Mouse (Mus musculus) midbrain, embryonic 12.5 days (tissue): ENCODE results near the gene Gm42372. TPM values are rescaled to one million over a fixed set of nuclear protein-coding genes. Genes with fewer than 3 reads are reported as not detected.
A peak's percentile ranks its signal among the peaks of the same experiment; 100 is the strongest.

ENCODE experiments used
- ATAC-seq: fragments of 200-750 bp; cut with Nextera tagmentation; 2 replicates; pipeline ENCODE4 v1.8.0; 2017; ENCODE audit warnings: low read depth, moderate TSS enrichment, moderate library complexity; ENCODE audit not compliant: low FRiP score
- H3K27ac ChIP-seq: fragments of 300-500 bp; sonication (generic); replicated peaks from 2 replicates; pipeline ENCODE4 v1.5.1; 2016; ENCODE audit warnings: mild to moderate bottlenecking
- H3K27me3 ChIP-seq: fragments of 300-500 bp; sonication (generic); 2 replicates; pipeline ENCODE4 v1.6.1; 2016; ENCODE audit warnings: mild to moderate bottlenecking
- H3K36me3 ChIP-seq: fragments of 300-500 bp; sonication (generic); 2 replicates; pipeline ENCODE4 v1.6.1; 2016
- H3K4me1 ChIP-seq: fragments of 300-500 bp; sonication (generic); 2 replicates; pipeline ENCODE4 v1.6.1; 2016
- H3K4me2 ChIP-seq: fragments of 300-500 bp; sonication (generic); replicated peaks from 2 replicates; pipeline ENCODE4 v1.6.1; 2016; ENCODE audit warnings: mild to moderate bottlenecking, moderate library complexity
- H3K4me3 ChIP-seq: fragments of 300-500 bp; sonication (generic); 2 replicates; pipeline ENCODE4 v1.5.1; 2016; ENCODE audit warnings: mild to moderate bottlenecking
- H3K9ac ChIP-seq: fragments of 300-500 bp; sonication (generic); replicated peaks from 2 replicates; pipeline ENCODE4 v1.6.1; 2016; ENCODE audit warnings: mild to moderate bottlenecking, moderate library complexity
- H3K9me3 ChIP-seq: fragments of 300-500 bp; sonication (generic); 2 replicates; pipeline ENCODE4 v1.6.1; 2016; ENCODE audit warnings: mild to moderate bottlenecking
- WGBS: fragments of 180-500 bp; shearing (Covaris S2); methylation state at CpG from one replicate; pipeline ENCODE4 v1.1.7; 2016; 5-methylcytosine and 5-hydroxymethylcytosine counted together
- polyA plus RNA-seq: library from polyadenylated mRNA; unstranded; fragments of >200 nt; fragmentation: Nextera tagmentation; extraction: Ambion mirVana; gene quantifications from 2 replicates; pipeline ENCODE4 v1.2.1, GENCODE M21; 2016

Gm42372 gene
- polyA plus RNA-seq, 1 experiment from 2014 or later = 1.7 TPM

DNA sequence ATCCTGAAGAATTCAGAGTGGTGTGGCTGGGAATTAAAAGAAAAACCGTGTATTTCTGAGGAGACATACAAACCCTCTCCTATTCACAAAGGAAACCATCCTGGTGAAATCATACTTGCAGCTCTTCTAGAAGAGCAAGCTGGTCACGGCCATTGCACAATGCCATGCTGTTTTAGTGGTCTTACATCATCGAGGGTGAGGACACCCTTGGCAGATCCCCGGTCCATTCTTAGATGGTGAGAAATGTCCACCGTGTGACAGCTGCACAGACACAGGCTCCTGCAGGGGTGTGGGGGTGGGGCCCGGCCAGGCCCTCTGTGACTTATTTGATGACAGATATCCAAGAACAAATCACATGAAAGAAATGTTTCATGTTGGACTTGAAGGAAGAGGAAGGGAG lies 8.9 kb upstream of the Gm42372 start:
- H3K36me3 ChIP-seq = no peaks in the 10 kb centered on the region
- 68% methylated on average over 6 of the region's 6 CpGs for WGBS
- H3K4me2 ChIP-seq = no peak overlapping the region
- H3K9ac ChIP-seq = no peak overlapping the region
- no peak for ATAC-seq
- H3K9me3 ChIP-seq = 0 out of 2 replicates have a peak, but pooled peaks cover 3% of the 10 kb centered on the region
- H3K4me1 ChIP-seq = no peaks in the 10 kb centered on the region
- H3K4me3 ChIP-seq = no peak overlapping the region
- no peak overlapping the region for H3K27ac ChIP-seq
- H3K27me3 ChIP-seq = no peaks in the 10 kb centered on the region

GRCm38 (mm10) chr7:16976298-16976697 lies 6.6 kb upstream of the Gm42372 start:
- no peaks in the 10 kb centered on the region for H3K27me3 ChIP-seq
- H3K9ac ChIP-seq = 0 out of 2 replicates have a peak overlapping the region, but pooled peaks have one; percentile 11
- 61% methylated on average over 8 of the region's 8 CpGs for WGBS
- no peak overlapping the region for H3K27ac ChIP-seq
- no peaks in the 10 kb centered on the region for H3K36me3 ChIP-seq
- ATAC-seq = no peak
- no peaks in the 10 kb centered on the region for H3K9me3 ChIP-seq
- no peak overlapping the region for H3K4me2 ChIP-seq
- H3K4me3 ChIP-seq = no peak overlapping the region
- H3K4me1 ChIP-seq = peaks cover 8% of the 10 kb centered on the region

DNA sequence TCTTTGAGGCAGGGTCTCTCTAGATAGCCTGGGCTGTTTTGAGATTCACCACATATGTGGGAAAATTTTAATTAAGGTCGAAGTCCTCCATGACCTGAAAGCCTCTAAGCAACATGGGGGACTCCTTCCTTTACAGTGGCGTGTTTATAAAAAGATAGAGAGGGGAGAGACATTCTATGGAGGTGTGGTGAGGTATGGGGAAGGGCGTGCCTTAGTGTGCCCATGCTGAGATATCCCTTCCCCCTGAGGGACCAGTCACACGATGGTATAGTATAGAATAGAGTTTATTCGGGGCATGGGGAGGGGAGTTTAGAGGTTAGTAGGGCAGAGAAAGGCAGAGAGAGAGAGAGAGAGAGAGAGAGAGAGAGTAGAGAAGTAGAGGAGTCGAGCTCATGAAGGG lies 4.7 kb upstream of the Gm42372 start:
- ATAC-seq = no peak
- no peaks in the 10 kb centered on the region for H3K9me3 ChIP-seq
- H3K4me2 ChIP-seq = no peak overlapping the region
- H3K36me3 ChIP-seq = no peaks in the 10 kb centered on the region
- no peak overlapping the region for H3K4me3 ChIP-seq
- H3K27me3 ChIP-seq = no peaks in the 10 kb centered on the region
- H3K4me1 ChIP-seq = peaks cover 20% of the 10 kb centered on the region
- WGBS = 81% methylated on average over 6 of the region's 6 CpGs
- H3K27ac ChIP-seq = no peak overlapping the region
- no peak overlapping the region for H3K9ac ChIP-seq

GRCm38 (mm10) chr7:16978593-16978992 lies 4.3 kb upstream of the Gm42372 start:
- Histone ChIP-seq H3K27me3 (no peaks in the 10 kb centered on the region), H3K36me3 (no peaks in the 10 kb centered on the region), H3K4me3 (no peak overlapping the region), H3K4me2 (no peak overlapping the region), H3K4me1 (peaks cover 24% of the 10 kb centered on the region), H3K9ac (no peak overlapping the region), H3K9me3 (no peaks in the 10 kb centered on the region), H3K27ac (no peak overlapping the region)
- WGBS = 93% methylated on average over 3 of the region's 3 CpGs
- no peak for ATAC-seq

DNA sequence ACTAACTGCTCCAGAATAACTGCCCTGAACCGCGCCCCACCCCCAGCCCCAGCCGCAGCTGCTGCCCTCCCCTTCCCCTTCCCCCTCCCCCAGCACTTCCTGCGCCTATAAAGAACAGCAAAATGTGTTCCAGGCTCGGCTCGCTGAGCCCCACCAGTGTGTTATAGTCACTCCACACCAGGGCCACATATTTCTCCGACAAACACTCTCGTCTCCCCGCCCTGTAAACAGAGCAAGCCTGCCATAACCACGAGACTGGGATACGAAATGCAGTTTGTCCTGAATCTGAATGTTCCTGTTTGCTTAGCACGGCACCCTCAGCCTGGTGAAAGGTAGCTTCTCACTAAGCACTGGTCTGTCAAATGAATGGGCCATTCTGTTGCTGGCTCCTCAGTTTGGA lies 2.5 kb upstream of the Gm42372 start:
- 11% methylated on average over 11 of the region's 12 CpGs for WGBS
- H3K9me3 ChIP-seq = no peaks in the 10 kb centered on the region
- peak overlapping the region; percentile 41 for H3K4me2 ChIP-seq
- H3K27ac ChIP-seq = peak overlapping the region; percentile 70
- peak overlapping the region; percentile 49; the same call in 1 of the 2 replicates for H3K9ac ChIP-seq
- H3K36me3 ChIP-seq = no peaks in the 10 kb centered on the region
- peaks cover 35% of the 10 kb centered on the region for H3K4me1 ChIP-seq
- peak; percentile 25; the same call in 1 of the 2 replicates for ATAC-seq
- 0 out of 2 replicates have a peak overlapping the region, but pooled peaks have one; percentile 10 for H3K4me3 ChIP-seq
- H3K27me3 ChIP-seq = no peaks in the 10 kb centered on the region

DNA sequence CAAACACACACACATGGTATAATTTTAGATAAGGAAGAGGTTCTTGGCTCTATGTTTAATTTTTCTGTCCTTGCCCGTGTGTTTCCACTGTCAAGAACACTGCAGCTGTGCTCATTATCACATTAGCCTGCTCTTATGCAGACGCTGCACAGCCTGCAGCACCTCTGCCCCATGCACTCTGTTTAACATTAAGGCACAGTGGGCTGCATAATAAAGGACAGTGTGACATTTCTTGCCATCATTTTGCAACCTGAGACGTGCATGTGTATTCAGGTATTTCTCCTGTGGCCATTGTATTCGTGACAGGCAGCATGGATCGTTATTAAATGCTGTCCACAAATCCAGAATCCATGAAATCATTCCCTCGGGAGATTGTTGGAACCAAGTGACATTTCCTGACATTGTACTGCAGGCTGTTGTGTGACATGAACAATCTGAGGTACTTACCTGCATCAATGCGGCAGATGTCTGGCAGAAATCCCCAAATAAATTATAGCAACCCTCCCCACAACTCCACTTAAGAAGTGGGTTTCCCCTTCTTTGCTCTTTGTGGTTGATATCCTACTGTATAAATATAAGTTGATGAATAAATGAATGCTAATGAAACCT lies 4.8 kb downstream of the Gm42372 start:
- WGBS = 48% methylated on average over 7 of the region's 7 CpGs
- Histone ChIP-seq H3K27ac (peak overlapping the region; percentile 85), H3K4me1 (peaks cover 62% of the 10 kb centered on the region), H3K9ac (peak overlapping the region; percentile 15; the same call in 1 of the 2 replicates), H3K4me3 (no peak overlapping the region), H3K9me3 (0 out of 2 replicates have a peak, but pooled peaks cover 3% of the 10 kb centered on the region), H3K27me3 (no peaks in the 10 kb centered on the region), H3K4me2 (peak overlapping the region; percentile 15; the same call in 1 of the 2 replicates), H3K36me3 (no peaks in the 10 kb centered on the region)
- ATAC-seq = no peak

GRCm38 (mm10) chr7:16988405-16988804 lies 5.5 kb downstream of the Gm42372 start:
- H3K27me3 ChIP-seq = no peaks in the 10 kb centered on the region
- no peak overlapping the region for H3K4me2 ChIP-seq
- H3K4me1 ChIP-seq = peaks cover 56% of the 10 kb centered on the region
- peak overlapping the region; percentile 85 for H3K27ac ChIP-seq
- no peak overlapping the region for H3K4me3 ChIP-seq
- H3K9ac ChIP-seq = no peak overlapping the region
- 65% methylated on average over 3 of the region's 3 CpGs for WGBS
- no peaks in the 10 kb centered on the region for H3K36me3 ChIP-seq
- 0 out of 2 replicates have a peak, but pooled peaks cover 3% of the 10 kb centered on the region for H3K9me3 ChIP-seq
- no peak for ATAC-seq

DNA sequence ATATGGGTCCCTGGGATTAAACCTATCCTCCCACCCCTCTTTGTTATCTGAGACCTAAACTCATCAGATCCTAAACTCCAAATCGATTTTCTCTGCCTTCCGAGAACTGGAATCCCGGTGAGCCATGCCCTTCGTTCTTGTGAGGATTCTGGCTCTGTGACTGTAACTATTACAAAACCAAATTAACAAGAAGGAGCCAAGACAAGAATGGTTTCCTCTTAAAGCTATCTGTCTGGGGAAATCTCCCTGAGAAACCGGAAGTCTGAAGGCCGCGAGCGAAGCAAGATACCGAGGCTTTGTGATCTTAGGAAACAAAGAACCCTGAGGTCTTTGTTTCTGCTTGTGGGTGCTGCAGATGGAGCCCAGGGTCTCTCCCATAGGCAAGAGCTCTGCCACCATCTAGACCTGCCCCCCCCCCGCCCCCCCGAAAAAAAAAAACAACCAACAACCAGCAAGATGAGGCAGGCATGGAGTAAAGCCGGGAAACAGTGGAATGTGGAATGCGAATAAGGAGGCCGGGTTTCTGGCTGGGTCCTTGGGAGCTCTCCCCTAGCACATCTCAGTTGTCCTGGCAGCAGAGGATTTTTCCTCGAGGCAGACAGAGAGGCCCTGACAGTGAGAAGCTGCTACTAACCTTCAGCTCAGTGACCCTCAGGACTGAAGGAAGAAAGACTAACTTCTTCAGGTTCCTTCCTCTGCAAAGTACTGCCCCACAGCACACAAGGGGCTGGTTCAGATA lies 7.3 kb downstream of the Gm42372 start:
- no peak for ATAC-seq
- Histone ChIP-seq H3K4me3 (no peak overlapping the region), H3K4me2 (no peak overlapping the region; the same call in 1 of the 2 replicates), H3K27ac (peak overlapping the region; percentile 77), H3K4me1 (peaks cover 63% of the 10 kb centered on the region), H3K36me3 (no peaks in the 10 kb centered on the region), H3K27me3 (no peaks in the 10 kb centered on the region), H3K9me3 (0 out of 2 replicates have a peak, but pooled peaks cover 3% of the 10 kb centered on the region), H3K9ac (peak overlapping the region; percentile 28; the same call in 1 of the 2 replicates)
- WGBS = 25% methylated on average over 15 of the region's 15 CpGs

- Histone ChIP-seq H3K36me3 (no peaks in the 10 kb centered on the region), H3K27me3 (no peaks in the 10 kb centered on the region), H3K4me2 (peak overlapping the region; percentile 6; the same call in 1 of the 2 replicates), H3K9ac (no peak overlapping the region), H3K9me3 (0 out of 2 replicates have a peak, but pooled peaks cover 3% of the 10 kb centered on the region), H3K27ac (peak overlapping the region; percentile 78), H3K4me3 (no peak overlapping the region), H3K4me1 (peaks cover 73% of the 10 kb centered on the region)
- peak; percentile 68 for ATAC-seq
- 56% methylated on average over 18 of the region's 18 CpGs for WGBS
Measured at GRCm38 (mm10) chr7:16991681-16992450, 9.0 kb downstream of the Gm42372 start.

GRCm38 (mm10) chr7:16992451-16992807 lies 9.5 kb downstream of the Gm42372 start, which contains the start of gene Ccdc8:
Gene Ccdc8 (plus strand): TSS chr7:16992708.
- peak within 1 kb of the TSS; percentile 47 for H3K4me3 ChIP-seq
- 91% methylated on average over 5 of the region's 5 CpGs for WGBS
- H3K36me3 ChIP-seq = peaks cover under 1% of the 10 kb centered on the region; the same call in 1 of the 2 replicates
- H3K27me3 ChIP-seq = no peaks in the 10 kb centered on the region
- peak within 1 kb of the TSS; percentile 78 for H3K27ac ChIP-seq
- no peak for ATAC-seq
- H3K9me3 ChIP-seq = 0 out of 2 replicates have a peak, but pooled peaks cover 3% of the 10 kb centered on the region
- peak within 1 kb of the TSS; percentile 59 for H3K4me2 ChIP-seq
- H3K4me1 ChIP-seq = peaks cover 69% of the 10 kb centered on the region
- H3K9ac ChIP-seq = peak within 1 kb of the TSS; percentile 66

GRCm38 (mm10) chr7:16993651-16994399 lies 10.9 kb downstream of the Gm42372 start:
- peak overlapping the region; percentile 59 for H3K4me2 ChIP-seq
- peak overlapping the region; percentile 47 for H3K4me3 ChIP-seq
- ATAC-seq = peak; percentile 73
- under 1% methylated on average over 27 of the region's 27 CpGs for WGBS
- peak overlapping the region; percentile 58 for H3K27ac ChIP-seq
- H3K4me1 ChIP-seq = peaks cover 61% of the 10 kb centered on the region
- H3K9ac ChIP-seq = peak overlapping the region; percentile 66
- no peaks in the 10 kb centered on the region for H3K27me3 ChIP-seq
- H3K36me3 ChIP-seq = peaks cover 7% of the 10 kb centered on the region; the same call in 1 of the 2 replicates
- 0 out of 2 replicates have a peak, but pooled peaks cover 3% of the 10 kb centered on the region for H3K9me3 ChIP-seq
